Mouse (Mus musculus) embryonic facial prominence, embryonic 12.5 days (tissue): ENCODE data around the gene Socs7. TPM values are rescaled to one million over a fixed set of nuclear protein-coding genes. Genes with fewer than 3 reads are reported as not detected.
A peak's percentile ranks its signal among the peaks of the same experiment; 100 is the strongest.

ENCODE experiments used
- ATAC-seq: fragments of 200-750 bp; cut with Nextera tagmentation; 2 replicates; pipeline ENCODE4 v1.8.0; 2017; ENCODE audit not compliant: insufficient number of reproducible peaks, insufficient read depth, low FRiP score, low TSS enrichment
- H3K27ac ChIP-seq: fragments of 300-500 bp; sonication (generic); 2 replicates; pipeline ENCODE4 v1.5.1; 2016; ENCODE audit warnings: mild to moderate bottlenecking
- H3K27me3 ChIP-seq: fragments of 300-500 bp; sonication (generic); 2 replicates; pipeline ENCODE4 v1.6.1; 2016; ENCODE audit warnings: mild to moderate bottlenecking, moderate library complexity
- H3K36me3 ChIP-seq: fragments of 300-500 bp; sonication (generic); 2 replicates; pipeline ENCODE4 v1.6.1; 2016; ENCODE audit warnings: mild to moderate bottlenecking
- H3K4me1 ChIP-seq: fragments of 300-500 bp; sonication (generic); 2 replicates; pipeline ENCODE4 v1.6.1; 2016
- H3K4me2 ChIP-seq: fragments of 300-500 bp; sonication (generic); replicated peaks from 2 replicates; pipeline ENCODE4 v1.6.1; 2016; ENCODE audit warnings: mild to moderate bottlenecking, moderate library complexity
- H3K4me3 ChIP-seq: fragments of 300-500 bp; sonication (generic); 2 replicates; pipeline ENCODE4 v1.5.1; 2016; ENCODE audit warnings: mild to moderate bottlenecking
- H3K9ac ChIP-seq: fragments of 300-500 bp; sonication (generic); 2 replicates; pipeline ENCODE4 v1.6.1; 2016; ENCODE audit warnings: mild to moderate bottlenecking, moderate library complexity
- H3K9me3 ChIP-seq: fragments of 300-500 bp; sonication (generic); 2 replicates; pipeline ENCODE4 v1.6.1; 2016; ENCODE audit warnings: mild to moderate bottlenecking, moderate library complexity
- WGBS: fragments of 180-500 bp; shearing (Covaris S2); methylation state at CpG from one replicate; pipeline ENCODE4 v1.1.7; 2016; 5-methylcytosine and 5-hydroxymethylcytosine counted together
- polyA plus RNA-seq: library from polyadenylated mRNA; unstranded; fragments of >200 nt; fragmentation: Nextera tagmentation; extraction: Ambion mirVana; gene quantifications from 2 replicates; pipeline ENCODE4 v1.2.1, GENCODE M21; 2016

The Socs7 gene
- polyA plus RNA-seq, 1 experiment from 2014 or later = 6.1 TPM

DNA sequence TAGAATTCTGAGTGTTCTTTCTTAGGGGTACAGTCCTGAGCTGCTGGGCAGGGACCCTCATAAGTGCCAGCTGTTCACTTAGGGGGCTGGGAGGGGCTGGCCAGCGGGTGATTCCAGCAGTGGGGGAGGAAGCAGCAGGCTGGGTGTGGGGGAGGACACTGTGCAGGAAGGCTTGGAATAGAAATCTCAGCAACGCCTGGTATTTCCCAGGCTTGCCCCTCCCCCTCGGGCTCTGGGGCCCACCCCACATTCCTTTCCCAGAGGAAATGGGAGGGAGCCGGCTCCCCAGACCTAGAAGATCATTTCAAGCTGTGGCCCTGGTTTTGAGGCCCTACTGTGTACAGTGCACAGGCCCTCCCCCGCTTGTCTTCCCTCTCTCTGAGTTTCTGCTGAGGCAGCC is 75.4 kb downstream of the Socs7 start:
- Histone ChIP-seq H3K4me1 (peaks cover 77% of the 10 kb centered on the region), H3K27me3 (peaks cover 8% of the 10 kb centered on the region; the same call in 1 of the 2 replicates), H3K9ac (no peak overlapping the region), H3K27ac (peak overlapping the region; percentile 51), H3K36me3 (no peaks in the 10 kb centered on the region), H3K9me3 (no peaks in the 10 kb centered on the region), H3K4me2 (no peak overlapping the region), H3K4me3 (no peak overlapping the region)
- WGBS = 5% methylated on average over 5 of the region's 5 CpGs
- ATAC-seq = no peak

DNA sequence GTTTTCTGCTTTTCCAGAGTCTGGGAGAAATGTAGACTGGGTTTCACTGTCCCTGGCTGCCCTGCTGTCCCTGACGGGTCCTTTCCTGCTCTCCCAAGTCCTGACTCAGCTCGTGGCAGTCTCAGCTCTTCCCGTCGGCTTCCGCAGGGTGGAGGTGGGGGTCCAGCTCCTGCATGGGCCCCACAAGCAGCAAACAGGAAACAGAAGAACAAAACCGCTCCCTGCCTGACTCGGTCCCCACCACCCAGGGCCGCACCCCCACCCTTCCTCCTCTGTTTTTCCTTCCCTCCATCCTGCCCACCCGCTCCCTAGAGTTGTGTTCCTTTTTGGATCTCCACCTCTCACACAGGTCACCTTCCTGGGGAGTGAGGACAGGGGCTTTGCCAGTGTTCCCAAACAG is 76.5 kb downstream of the Socs7 start:
- H3K4me2 ChIP-seq = no peak overlapping the region
- peaks cover 82% of the 10 kb centered on the region for H3K4me1 ChIP-seq
- H3K9ac ChIP-seq = no peak overlapping the region
- H3K9me3 ChIP-seq = no peaks in the 10 kb centered on the region
- no peak for ATAC-seq
- peaks cover 8% of the 10 kb centered on the region; the same call in 1 of the 2 replicates for H3K27me3 ChIP-seq
- H3K27ac ChIP-seq = 0 out of 2 replicates have a peak overlapping the region, but pooled peaks have one; percentile 30
- H3K36me3 ChIP-seq = no peaks in the 10 kb centered on the region
- H3K4me3 ChIP-seq = no peak overlapping the region
- 30% methylated on average over 9 of the region's 9 CpGs for WGBS

DNA sequence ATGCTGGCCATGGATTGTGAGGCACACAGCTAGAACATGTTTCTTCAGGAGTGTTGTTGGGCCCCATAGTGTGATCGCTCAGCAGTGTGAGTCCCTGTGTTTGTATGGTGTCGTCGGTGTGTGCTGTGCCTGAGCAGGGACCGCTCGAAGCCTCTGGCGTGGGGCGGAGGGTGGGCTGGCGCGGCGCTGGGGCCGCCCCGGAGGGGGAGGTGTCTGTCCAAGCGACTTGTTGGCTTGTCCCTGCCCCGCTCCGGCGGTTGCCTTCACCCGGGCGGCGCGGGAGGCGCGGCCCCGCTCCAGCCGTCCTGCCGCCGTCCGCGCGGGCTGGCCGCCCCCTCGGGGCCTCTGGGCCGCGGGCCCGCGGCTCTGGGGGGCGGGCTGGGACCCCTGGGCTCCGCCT is 77.6 kb downstream of the Socs7 start:
- H3K27ac ChIP-seq = peak overlapping the region; percentile 81
- H3K4me3 ChIP-seq = peak overlapping the region; percentile 69
- H3K9ac ChIP-seq = peak overlapping the region; percentile 79
- peaks cover 10% of the 10 kb centered on the region for H3K36me3 ChIP-seq
- H3K4me1 ChIP-seq = peaks cover 79% of the 10 kb centered on the region
- peak overlapping the region; percentile 89 for H3K4me2 ChIP-seq
- ATAC-seq = no peak
- H3K27me3 ChIP-seq = peaks cover 8% of the 10 kb centered on the region; the same call in 1 of the 2 replicates
- 2% methylated on average over 36 of the region's 37 CpGs for WGBS
- H3K9me3 ChIP-seq = no peaks in the 10 kb centered on the region

DNA sequence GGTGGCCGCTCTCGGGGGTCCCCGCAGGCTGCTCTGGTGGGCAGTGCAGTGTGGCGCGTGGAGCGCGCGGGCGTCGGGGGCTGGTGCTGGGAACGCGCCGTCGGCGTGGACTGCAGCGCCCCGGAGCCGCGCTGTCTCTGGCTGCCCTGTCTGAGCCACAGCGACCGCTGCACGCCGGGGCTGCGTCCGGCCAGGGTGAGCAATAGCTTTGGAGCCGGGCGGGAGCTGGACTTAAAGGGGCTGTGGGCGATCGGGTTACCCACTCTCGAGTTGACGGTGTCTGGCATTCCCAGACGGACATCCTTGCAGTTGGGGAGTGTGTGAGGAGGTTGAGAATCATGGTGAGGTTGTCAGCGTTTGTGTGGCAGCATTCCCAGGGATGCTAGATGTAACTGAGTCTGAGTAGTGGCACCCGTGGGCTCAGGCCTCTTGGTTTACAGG is 78.1 kb downstream of the Socs7 start:
- H3K4me3 ChIP-seq = peak overlapping the region; percentile 69
- 1% methylated on average over 34 of the region's 34 CpGs for WGBS
- peak overlapping the region; percentile 79 for H3K9ac ChIP-seq
- H3K36me3 ChIP-seq = peaks cover 15% of the 10 kb centered on the region
- H3K27ac ChIP-seq = peak overlapping the region; percentile 81
- peaks cover 74% of the 10 kb centered on the region for H3K4me1 ChIP-seq
- peak overlapping the region; percentile 89 for H3K4me2 ChIP-seq
- no peak for ATAC-seq
- no peaks in the 10 kb centered on the region for H3K9me3 ChIP-seq
- H3K27me3 ChIP-seq = peaks cover 8% of the 10 kb centered on the region; the same call in 1 of the 2 replicates

DNA sequence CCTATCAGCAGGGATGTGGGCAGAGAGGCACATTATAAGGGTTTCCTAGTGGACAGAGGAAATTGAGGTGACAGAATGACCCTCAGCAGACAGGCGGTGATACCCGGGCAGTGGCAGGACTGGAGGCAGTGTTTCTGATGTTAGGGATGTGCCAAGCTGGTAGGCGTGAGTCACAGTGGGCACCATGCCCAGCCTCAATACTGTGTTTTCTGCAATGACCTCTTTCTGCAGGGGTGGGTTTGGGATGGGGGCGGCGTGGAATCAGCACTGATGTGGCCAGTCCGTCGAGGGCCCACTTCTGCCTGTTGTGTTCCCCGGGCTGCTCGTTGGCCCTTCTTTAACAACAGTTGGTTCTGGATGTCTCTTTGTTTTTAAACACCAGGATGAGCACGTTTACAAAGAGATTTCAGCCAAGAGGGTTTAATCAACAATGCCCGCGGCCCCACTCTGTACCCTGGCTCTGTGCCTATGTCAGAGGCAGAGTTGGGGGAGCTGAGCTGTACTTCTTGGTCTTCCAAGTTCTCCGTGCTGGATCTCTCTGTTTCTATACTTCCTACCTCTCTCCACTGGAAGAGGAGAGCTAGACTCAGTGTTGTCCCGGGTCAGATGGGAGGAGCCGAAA is 78.8 kb downstream of the Socs7 start:
- peak overlapping the region; percentile 69 for H3K4me3 ChIP-seq
- WGBS = 54% methylated on average over 15 of the region's 15 CpGs
- peaks cover 22% of the 10 kb centered on the region for H3K36me3 ChIP-seq
- peak overlapping the region; percentile 89 for H3K4me2 ChIP-seq
- peaks cover 8% of the 10 kb centered on the region; the same call in 1 of the 2 replicates for H3K27me3 ChIP-seq
- peak overlapping the region; percentile 79 for H3K9ac ChIP-seq
- no peak for ATAC-seq
- peak overlapping the region; percentile 81 for H3K27ac ChIP-seq
- H3K4me1 ChIP-seq = peaks cover 67% of the 10 kb centered on the region
- no peaks in the 10 kb centered on the region for H3K9me3 ChIP-seq

DNA sequence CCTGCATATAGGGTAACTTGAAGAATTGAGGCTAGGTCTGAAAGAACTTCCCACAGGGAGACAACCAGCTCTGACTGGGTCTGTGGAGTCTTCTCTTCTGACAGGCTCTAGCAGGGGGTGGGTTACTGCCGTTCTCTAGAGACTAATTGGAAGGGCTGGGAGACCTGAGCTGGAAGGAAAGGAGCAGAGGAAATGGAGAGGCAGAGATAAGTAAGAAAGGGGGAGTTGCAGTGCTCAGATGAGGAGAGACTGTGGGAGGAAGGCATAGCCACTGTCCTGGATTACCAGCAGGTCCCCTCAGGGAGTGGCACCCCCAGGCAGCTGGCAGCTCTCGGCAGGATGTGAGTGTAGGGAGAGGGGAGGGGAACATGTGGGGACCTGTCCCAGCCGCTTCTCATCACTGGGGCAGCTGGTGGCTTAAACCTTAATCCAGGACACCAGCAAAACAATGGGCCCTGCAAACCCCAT is 79.3 kb downstream of the Socs7 start:
- ATAC-seq = 0 out of 2 replicates have a peak, but pooled peaks have one; percentile 13
- peaks cover 8% of the 10 kb centered on the region; the same call in 1 of the 2 replicates for H3K27me3 ChIP-seq

DNA sequence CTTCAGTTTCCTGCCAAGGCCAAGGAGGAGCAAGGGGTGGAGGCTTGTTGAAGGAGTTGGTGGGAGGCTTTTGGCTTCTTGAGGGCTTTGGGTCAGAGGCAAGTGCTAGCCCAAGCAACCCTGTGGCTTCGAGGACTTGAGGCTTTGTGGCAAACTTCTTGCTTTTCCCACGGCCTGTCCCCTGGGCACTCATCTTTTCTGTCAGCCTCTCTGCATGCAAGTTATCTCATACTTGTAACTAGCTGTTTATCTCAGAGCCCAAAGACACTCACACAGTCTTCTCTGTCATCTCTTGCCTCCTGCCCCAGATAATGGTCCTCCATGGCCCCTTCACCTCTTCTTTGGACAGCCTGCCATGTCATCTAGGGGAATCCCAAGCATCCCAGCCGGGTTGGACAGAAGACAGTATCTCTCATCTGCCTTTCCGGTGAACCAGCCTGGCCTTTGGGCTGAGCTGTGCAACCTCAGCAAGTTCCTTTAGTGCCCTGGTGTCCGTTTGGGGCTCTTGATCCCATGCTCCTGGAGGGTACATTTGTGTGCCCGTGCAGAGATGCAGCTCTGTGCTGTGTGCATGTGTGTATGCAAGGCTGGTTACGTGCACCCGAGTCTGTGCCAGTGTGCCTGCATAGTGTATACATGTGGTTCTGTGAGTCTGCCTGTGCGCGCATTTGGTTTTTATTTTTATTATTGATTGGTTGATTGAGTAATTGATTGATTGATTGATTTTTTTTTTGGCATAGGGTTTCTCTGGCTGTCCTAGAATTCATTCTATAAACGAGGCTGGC is 80.7 kb downstream of the Socs7 start:
- H3K9me3 ChIP-seq = no peaks in the 10 kb centered on the region
- H3K4me2 ChIP-seq = peak overlapping the region; percentile 89; the same call in 1 of the 2 replicates
- H3K36me3 ChIP-seq = peaks cover 40% of the 10 kb centered on the region
- no peak overlapping the region for H3K4me3 ChIP-seq
- WGBS = 84% methylated on average over 11 of the region's 11 CpGs
- H3K27me3 ChIP-seq = peaks cover 8% of the 10 kb centered on the region; the same call in 1 of the 2 replicates
- H3K9ac ChIP-seq = no peak overlapping the region
- peaks cover 52% of the 10 kb centered on the region for H3K4me1 ChIP-seq
- H3K27ac ChIP-seq = 0 out of 2 replicates have a peak overlapping the region, but pooled peaks have one; percentile 0
- no peak for ATAC-seq

More for the DNA sequence above, 79.3 kb downstream of the Socs7 start:
- peak overlapping the region; percentile 81 for H3K27ac ChIP-seq
- 2% methylated on average over 3 of the region's 3 CpGs for WGBS
- H3K9ac ChIP-seq = peak overlapping the region; percentile 29; the same call in 1 of the 2 replicates
- no peaks in the 10 kb centered on the region for H3K9me3 ChIP-seq
- peak overlapping the region; percentile 89 for H3K4me2 ChIP-seq
- peak overlapping the region; percentile 69 for H3K4me3 ChIP-seq
- H3K36me3 ChIP-seq = peaks cover 28% of the 10 kb centered on the region
- H3K4me1 ChIP-seq = peaks cover 62% of the 10 kb centered on the region

DNA sequence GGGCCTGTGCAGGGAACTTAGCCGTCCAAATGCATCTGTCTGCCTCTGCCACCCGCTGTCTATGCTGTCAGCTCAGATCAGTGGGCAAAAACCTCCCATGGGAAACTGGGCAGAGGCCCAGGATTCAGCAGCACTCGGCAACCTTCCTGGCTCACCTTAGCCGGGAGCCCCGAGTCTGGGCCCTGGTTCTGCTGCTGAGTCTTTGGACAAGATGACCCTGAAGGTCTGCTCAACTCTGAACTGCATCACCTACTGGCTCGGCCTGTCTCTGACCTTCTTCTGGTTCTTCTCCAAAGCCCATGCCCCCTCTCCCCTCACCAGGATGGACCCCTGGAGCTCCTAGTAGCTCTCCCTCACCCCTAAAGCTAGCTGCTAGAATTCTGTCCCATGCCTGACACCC is 83.2 kb downstream of the Socs7 start:
- no peak overlapping the region; the same call in 1 of the 2 replicates for H3K9ac ChIP-seq
- H3K36me3 ChIP-seq = peaks cover 51% of the 10 kb centered on the region
- no peak overlapping the region for H3K4me3 ChIP-seq
- H3K4me1 ChIP-seq = peaks cover 41% of the 10 kb centered on the region
- H3K27ac ChIP-seq = 0 out of 2 replicates have a peak overlapping the region, but pooled peaks have one; percentile 46
- no peak overlapping the region for H3K4me2 ChIP-seq
- ATAC-seq = no peak
- no peaks in the 10 kb centered on the region for H3K27me3 ChIP-seq
- 75% methylated on average over 6 of the region's 6 CpGs for WGBS
- H3K9me3 ChIP-seq = no peaks in the 10 kb centered on the region

DNA sequence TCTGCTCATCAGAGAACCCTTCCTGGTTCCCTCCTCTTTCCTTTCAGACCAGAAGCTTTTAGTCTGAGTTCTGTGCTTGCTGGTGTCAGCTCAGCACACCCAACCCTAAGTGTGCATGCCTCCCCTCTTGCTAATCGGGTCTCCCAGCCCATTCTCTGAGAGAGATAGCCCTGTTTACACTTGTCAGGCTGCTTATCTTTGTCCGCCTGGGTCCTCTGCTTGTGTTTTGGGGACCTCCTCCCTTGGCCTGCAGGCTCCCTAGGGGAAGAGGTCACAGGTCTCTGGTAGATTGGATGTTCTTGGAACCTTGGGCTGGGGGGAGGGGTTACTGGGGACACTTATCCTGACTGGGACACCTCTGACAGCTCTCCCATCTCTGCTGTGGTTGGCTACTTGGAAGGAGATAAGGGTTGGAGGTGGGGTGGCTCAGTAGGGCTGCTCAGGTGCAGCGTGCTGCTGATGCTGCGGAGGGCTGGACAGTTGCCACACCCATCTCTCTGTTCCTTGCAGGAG is 83.7 kb downstream of the Socs7 start:
- H3K9me3 ChIP-seq = no peaks in the 10 kb centered on the region
- H3K4me1 ChIP-seq = peaks cover 41% of the 10 kb centered on the region
- H3K27ac ChIP-seq = no peak overlapping the region; the same call in 1 of the 2 replicates
- WGBS = 64% methylated on average over 4 of the region's 4 CpGs
- no peak overlapping the region for H3K4me3 ChIP-seq
- H3K9ac ChIP-seq = no peak overlapping the region
- no peak for ATAC-seq
- H3K36me3 ChIP-seq = peaks cover 51% of the 10 kb centered on the region
- no peak overlapping the region for H3K4me2 ChIP-seq
- no peaks in the 10 kb centered on the region for H3K27me3 ChIP-seq

DNA sequence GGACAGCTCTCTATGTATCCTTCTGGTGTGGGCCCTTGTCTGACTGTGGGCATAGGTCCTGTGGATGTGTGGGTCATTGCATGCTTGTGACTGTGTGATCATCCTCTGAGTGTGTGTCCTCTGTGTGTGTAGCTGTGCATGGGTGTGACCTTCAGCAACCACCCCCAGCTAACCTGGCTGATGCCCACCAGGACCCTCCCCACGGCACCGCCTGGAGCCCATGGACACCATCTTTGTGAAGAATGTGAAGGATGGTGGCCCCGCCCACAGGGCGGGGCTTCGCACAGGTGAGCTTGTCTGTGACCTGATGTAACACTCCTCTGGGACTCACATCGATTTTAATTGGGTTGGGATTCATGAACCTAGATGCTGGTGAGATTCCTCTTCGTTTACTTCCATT is 85.6 kb downstream of the Socs7 start:
- ATAC-seq = no peak
- Histone ChIP-seq H3K27me3 (no peaks in the 10 kb centered on the region), H3K4me3 (no peak overlapping the region), H3K4me2 (no peak overlapping the region), H3K9me3 (no peaks in the 10 kb centered on the region), H3K4me1 (peaks cover 35% of the 10 kb centered on the region), H3K9ac (no peak overlapping the region), H3K36me3 (peaks cover 70% of the 10 kb centered on the region), H3K27ac (no peak overlapping the region)
- WGBS = 75% methylated on average over 7 of the region's 7 CpGs
